Mouse (Mus musculus): ENCODE data around the gene Gm5737.

Gene Gm5737

DNA sequence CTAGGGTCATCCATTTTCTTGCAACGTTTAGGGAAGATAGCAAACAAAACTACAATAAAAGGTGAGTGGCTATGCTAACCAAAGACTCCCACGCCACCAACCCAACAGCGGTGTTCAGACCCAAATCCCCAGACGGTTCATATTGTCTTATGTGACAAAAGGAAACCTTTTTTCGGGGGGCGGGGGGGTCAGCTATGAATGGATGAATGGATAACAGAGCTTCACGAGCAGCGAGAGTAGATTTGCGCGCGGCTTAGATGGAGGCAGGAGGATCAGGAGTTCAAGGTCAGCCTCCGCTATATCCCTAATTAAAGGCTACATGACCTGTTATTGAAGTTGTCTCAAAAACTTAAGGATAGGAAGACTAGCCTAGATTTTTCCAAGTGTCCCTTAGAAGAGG is 24.2 kb downstream of the Gm5737 start:
- Histone ChIP-seq H3K36me3 (ENCODE audit: insufficient read depth, low read length) (no peaks in the 10 kb centered on the region), H3K4me3 (replicated peaks; ENCODE audit: low read length) (peak overlapping the region; percentile 79), H3K4me1 (replicated peaks; ENCODE audit: low read depth, low read length) (peaks cover 26% of the 10 kb centered on the region), H3K27me3 (ENCODE audit: insufficient read depth, low read length) (peaks cover 72% of the 10 kb centered on the region), H3K9me3 (ENCODE audit: low read length) (no peaks in the 10 kb centered on the region)
- TF ChIP-seq CTCF (conservative IDR thresholded peaks at IDR 0.05; ENCODE audit: low read length) (no peak), NANOG (IDR thresholded peaks at IDR 0.05; ENCODE audit: borderline replicate concordance, low read length) (no peak), POU5F1 (IDR thresholded peaks at IDR 0.05; ENCODE audit: borderline replicate concordance, low read length) (no peak)

DNA sequence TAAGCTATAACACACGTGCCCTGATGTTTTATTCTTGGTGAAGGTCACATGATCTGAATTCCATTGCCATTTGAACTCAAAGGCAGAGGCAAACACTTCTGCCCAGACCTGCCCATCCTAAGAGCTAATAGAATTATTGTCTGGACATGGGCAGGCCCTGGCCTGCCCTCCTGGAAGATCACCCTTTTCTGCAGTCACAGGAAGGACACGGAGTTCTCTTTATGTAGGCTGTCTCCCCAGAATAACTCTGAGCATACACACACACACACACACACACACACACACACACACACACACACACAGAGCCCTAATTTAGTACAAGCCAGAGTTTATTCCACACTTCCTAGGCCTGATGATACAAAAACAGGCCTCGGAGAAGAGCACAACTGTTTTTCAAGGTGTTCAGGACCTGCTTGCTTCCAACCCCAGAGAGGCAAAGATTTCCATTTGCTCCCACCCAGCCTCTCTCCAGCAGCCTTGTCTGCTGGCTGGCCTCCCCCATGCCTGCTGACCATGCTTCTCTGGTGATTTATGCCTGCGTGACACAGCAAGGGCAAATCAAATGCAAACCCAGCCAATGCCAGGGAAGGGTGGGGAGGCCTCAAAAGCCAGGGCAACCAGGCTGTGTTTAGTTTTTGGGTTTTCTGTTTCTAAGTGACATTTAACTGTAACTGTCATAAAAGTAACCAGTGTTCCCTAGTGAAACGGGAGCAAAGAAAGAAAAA is 26.4 kb downstream of the Gm5737 start:
- no peak for TF ChIP-seq POU5F1 (IDR thresholded peaks at IDR 0.05; ENCODE audit: borderline replicate concordance, low read length)
- TF ChIP-seq NANOG (IDR thresholded peaks at IDR 0.05; ENCODE audit: borderline replicate concordance, low read length) = no peak
- no peak for TF ChIP-seq CTCF (conservative IDR thresholded peaks at IDR 0.05; ENCODE audit: low read length)
- Histone ChIP-seq H3K4me1 (replicated peaks; ENCODE audit: low read depth, low read length) (peaks cover 31% of the 10 kb centered on the region), H3K36me3 (ENCODE audit: insufficient read depth, low read length) (no peaks in the 10 kb centered on the region), H3K4me3 (replicated peaks; ENCODE audit: low read length) (no peak overlapping the region), H3K9me3 (ENCODE audit: low read length) (no peaks in the 10 kb centered on the region), H3K27me3 (ENCODE audit: insufficient read depth, low read length) (peaks cover 67% of the 10 kb centered on the region)

DNA sequence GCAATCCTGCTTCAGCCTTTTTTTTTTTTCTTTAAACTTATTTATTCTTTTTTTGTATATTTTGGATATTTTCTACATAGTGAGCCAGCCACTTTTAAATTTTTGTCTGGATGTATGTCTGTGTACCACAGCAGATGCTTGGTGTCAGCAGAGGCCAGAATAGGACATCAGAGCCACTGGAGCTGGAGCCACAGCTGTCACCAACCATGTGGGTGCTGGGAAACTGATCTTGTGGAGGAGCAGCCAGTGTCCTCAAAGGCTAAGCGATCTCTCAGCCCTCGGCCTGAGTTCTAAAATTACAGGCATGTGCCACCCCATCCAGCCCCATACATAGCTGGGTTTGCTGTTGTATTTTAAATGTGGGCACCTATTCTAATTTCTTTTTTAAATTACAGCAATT is 27.6 kb downstream of the Gm5737 start:
- peaks cover 72% of the 10 kb centered on the region for H3K27me3 ChIP-seq (ENCODE audit: insufficient read depth, low read length)
- H3K4me1 ChIP-seq (replicated peaks; ENCODE audit: low read depth, low read length) = peaks cover 33% of the 10 kb centered on the region
- H3K9me3 ChIP-seq (ENCODE audit: low read length) = no peaks in the 10 kb centered on the region
- no peak overlapping the region for H3K4me3 ChIP-seq (replicated peaks; ENCODE audit: low read length)
- TF ChIP-seq NANOG (IDR thresholded peaks at IDR 0.05; ENCODE audit: borderline replicate concordance, low read length) (no peak), CTCF (conservative IDR thresholded peaks at IDR 0.05; ENCODE audit: low read length) (no peak), POU5F1 (IDR thresholded peaks at IDR 0.05; ENCODE audit: borderline replicate concordance, low read length) (no peak)
- H3K36me3 ChIP-seq (ENCODE audit: insufficient read depth, low read length) = no peaks in the 10 kb centered on the region

DNA sequence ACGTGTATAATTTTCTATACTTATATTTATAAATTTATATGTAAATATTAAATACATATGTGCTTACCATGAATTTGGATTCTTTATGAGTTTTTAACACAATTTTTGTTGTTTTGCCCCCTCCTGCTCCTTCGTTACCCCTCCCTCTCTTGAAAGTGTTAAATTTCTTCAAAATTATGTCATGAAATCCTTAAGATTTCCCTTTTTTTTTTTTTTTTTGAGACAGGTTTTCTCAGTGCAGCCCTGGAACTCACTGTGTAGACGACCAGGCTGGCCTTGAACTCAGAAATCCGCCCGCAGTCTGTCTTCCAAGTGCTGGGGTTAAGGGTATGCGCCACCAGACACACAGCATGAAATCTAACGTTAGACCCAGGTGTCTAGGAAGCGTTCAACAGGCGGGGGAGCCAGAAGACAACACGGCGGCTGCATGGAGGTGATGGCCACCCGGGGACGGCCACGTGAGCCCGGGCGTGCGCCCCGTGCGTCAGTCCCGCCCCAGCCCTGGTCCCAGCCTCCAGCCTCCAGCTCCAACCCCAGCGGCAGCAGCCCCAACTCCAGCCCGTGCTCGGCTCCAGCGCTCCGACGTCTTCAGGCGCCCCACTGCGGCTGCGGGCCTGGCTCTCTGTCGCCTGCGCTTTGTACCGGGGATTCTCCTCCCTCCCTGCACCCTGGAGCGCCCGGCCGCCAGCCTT is 30.3 kb downstream of the Gm5737 start, which contains the start of gene Eef2k:
Gene Eef2k (plus strand): TSS at position 487 of the 692 bp plus-strand sequence.
- Histone ChIP-seq H3K36me3 (ENCODE audit: insufficient read depth, low read length) (0 out of 2 replicates have a peak, but pooled peaks cover 9% of the 10 kb centered on the region), H3K27me3 (ENCODE audit: insufficient read depth, low read length) (peaks cover 85% of the 10 kb centered on the region), H3K4me1 (replicated peaks; ENCODE audit: low read depth, low read length) (peaks cover 44% of the 10 kb centered on the region), H3K9me3 (ENCODE audit: low read length) (no peaks in the 10 kb centered on the region), H3K4me3 (replicated peaks; ENCODE audit: low read length) (peak within 1 kb of the TSS; percentile 87)
- TF ChIP-seq NANOG (IDR thresholded peaks at IDR 0.05; ENCODE audit: borderline replicate concordance, low read length) (no peak), CTCF (conservative IDR thresholded peaks at IDR 0.05; ENCODE audit: low read length) (no peak), POU5F1 (IDR thresholded peaks at IDR 0.05; ENCODE audit: borderline replicate concordance, low read length) (no peak)

DNA sequence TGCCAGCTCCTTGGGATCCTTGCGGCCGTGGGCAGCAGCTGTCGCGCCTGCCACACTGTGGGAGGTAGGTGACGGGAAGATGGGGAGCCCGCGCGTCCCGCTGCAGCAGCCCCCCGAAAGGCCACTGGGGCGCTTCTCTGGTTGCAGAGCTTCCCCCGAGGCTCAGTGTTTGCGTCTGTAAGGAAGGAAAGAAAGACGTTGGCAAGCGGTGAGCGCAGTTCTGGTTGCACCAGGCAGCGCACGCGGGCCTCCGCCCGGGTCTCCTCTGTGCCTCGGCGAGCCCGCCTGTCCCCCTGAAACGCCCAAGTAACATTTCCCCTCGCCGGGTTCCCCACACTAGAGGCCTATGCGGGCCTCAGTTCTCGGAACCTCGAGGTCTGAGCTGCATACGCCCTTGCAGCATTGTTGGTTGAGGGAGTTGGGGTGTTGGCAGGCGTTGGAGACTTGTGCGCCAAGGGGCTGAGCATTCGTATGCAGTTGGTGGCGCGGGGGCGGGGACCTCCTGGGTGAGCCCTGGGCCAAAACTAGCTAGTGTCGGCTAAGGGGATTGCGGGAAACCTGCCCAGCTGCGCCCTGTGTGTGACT is 31.0 kb downstream of the Gm5737 start:
- H3K4me3 ChIP-seq (replicated peaks; ENCODE audit: low read length) = peak overlapping the region; percentile 87
- peaks cover 15% of the 10 kb centered on the region; the same call in 1 of the 2 replicates for H3K36me3 ChIP-seq (ENCODE audit: insufficient read depth, low read length)
- peaks cover 86% of the 10 kb centered on the region for H3K27me3 ChIP-seq (ENCODE audit: insufficient read depth, low read length)
- TF ChIP-seq POU5F1 (IDR thresholded peaks at IDR 0.05; ENCODE audit: borderline replicate concordance, low read length) (no peak), CTCF (conservative IDR thresholded peaks at IDR 0.05; ENCODE audit: low read length) (no peak), NANOG (IDR thresholded peaks at IDR 0.05; ENCODE audit: borderline replicate concordance, low read length) (no peak)
- H3K4me1 ChIP-seq (replicated peaks; ENCODE audit: low read depth, low read length) = peaks cover 44% of the 10 kb centered on the region
- H3K9me3 ChIP-seq (ENCODE audit: low read length) = no peaks in the 10 kb centered on the region

DNA sequence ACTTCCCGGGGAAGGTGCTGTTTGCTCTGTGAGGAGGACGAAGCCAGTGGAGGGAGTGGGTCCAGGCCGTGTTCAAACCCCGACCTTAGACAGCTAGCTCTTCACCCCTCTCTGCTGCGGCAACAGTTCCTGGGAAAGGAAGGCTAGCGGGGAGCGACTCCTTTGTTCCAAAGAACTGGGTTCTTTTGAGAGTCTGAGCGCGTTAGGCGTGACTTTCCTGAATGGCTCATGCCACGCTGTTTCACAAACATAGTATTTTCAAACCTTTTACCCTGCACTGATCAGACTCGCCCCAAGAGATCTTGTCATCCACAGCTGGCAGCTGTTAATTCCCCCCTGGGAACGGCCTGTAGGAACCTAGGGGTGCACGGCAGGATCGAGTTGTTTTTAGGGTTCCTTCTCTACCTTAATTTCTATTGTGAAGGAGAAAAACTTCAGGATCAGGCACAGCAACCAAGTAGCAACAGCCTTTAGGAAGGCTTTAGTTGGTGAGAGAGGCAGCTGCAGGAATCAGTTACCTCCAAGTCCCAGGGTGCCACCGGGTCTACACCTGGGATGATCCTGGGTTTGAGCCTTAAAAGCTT is 31.8 kb downstream of the Gm5737 start:
- Histone ChIP-seq H3K36me3 (ENCODE audit: insufficient read depth, low read length) (peaks cover 18% of the 10 kb centered on the region; the same call in 1 of the 2 replicates), H3K4me3 (replicated peaks; ENCODE audit: low read length) (peak overlapping the region; percentile 87), H3K9me3 (ENCODE audit: low read length) (no peaks in the 10 kb centered on the region), H3K4me1 (replicated peaks; ENCODE audit: low read depth, low read length) (peaks cover 44% of the 10 kb centered on the region), H3K27me3 (ENCODE audit: insufficient read depth, low read length) (peaks cover 90% of the 10 kb centered on the region)
- no peak for TF ChIP-seq CTCF (conservative IDR thresholded peaks at IDR 0.05; ENCODE audit: low read length)
- no peak for TF ChIP-seq POU5F1 (IDR thresholded peaks at IDR 0.05; ENCODE audit: borderline replicate concordance, low read length)

DNA sequence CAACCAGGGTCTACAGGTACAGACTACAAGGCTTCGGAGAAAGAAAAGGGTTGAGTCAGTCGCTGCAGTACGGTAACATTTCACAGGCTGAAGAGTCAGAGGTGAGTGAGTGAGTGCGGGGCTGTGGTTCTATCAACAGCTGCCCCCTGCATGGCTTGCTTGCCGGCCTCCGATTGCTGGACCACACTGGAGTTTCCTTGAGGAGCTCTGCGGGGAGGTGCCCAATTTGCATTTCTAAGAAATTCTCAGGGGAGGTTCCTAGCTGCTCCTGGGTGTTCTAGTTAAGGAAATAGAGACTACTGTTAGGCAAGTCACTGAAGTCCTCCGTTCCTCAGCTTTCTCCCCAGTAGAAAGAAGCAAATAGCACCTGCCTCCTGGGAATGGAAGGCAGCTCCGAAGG is 32.5 kb downstream of the Gm5737 start:
- no peaks in the 10 kb centered on the region for H3K9me3 ChIP-seq (ENCODE audit: low read length)
- peak overlapping the region; percentile 87 for H3K4me3 ChIP-seq (replicated peaks; ENCODE audit: low read length)
- TF ChIP-seq POU5F1 (IDR thresholded peaks at IDR 0.05; ENCODE audit: borderline replicate concordance, low read length) = no peak
- H3K27me3 ChIP-seq (ENCODE audit: insufficient read depth, low read length) = peaks cover 88% of the 10 kb centered on the region
- H3K4me1 ChIP-seq (replicated peaks; ENCODE audit: low read depth, low read length) = peaks cover 44% of the 10 kb centered on the region
- H3K36me3 ChIP-seq (ENCODE audit: insufficient read depth, low read length) = peaks cover 18% of the 10 kb centered on the region; the same call in 1 of the 2 replicates

DNA sequence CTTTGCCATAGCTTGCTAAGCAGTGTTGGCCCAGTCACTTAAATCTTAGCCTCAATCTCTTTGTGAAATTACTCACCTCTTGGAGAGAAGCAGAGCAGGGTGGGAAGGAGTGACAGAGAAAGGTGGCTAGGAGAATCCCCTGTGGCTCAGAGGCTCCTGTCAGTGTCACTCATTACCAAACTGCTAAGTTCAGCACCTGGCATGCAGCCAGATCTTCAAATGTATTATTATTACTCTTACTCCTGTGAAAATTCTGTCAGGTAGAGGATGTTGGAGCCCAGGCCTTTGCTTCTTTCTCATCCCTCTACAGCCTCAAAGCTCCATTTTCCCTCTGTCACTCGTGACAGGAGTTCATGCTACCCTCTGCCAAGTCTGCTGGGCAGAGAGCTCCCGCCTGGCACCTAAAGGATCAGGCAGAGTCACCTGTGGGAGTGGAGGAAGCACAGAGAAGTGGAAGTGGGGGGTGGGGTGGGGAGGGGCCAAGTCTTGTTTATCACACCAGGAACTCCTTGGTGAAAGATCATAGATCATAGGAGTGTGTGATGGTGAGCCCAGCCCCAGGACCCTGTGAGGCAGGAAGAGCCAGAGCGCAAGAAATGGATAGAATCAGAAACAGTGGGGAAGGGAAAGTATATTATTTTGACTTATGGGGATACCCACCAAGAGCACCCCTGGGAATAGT is 36.8 kb downstream of the Gm5737 start:
- H3K27me3 ChIP-seq (ENCODE audit: insufficient read depth, low read length) = peaks cover 83% of the 10 kb centered on the region
- TF ChIP-seq NANOG (IDR thresholded peaks at IDR 0.05; ENCODE audit: borderline replicate concordance, low read length) (no peak), CTCF (conservative IDR thresholded peaks at IDR 0.05; ENCODE audit: low read length) (no peak), POU5F1 (IDR thresholded peaks at IDR 0.05; ENCODE audit: borderline replicate concordance, low read length) (no peak)
- no peaks in the 10 kb centered on the region for H3K9me3 ChIP-seq (ENCODE audit: low read length)
- H3K4me3 ChIP-seq (replicated peaks; ENCODE audit: low read length) = no peak overlapping the region
- peaks cover 35% of the 10 kb centered on the region for H3K4me1 ChIP-seq (replicated peaks; ENCODE audit: low read depth, low read length)
- H3K36me3 ChIP-seq (ENCODE audit: insufficient read depth, low read length) = peaks cover 18% of the 10 kb centered on the region; the same call in 1 of the 2 replicates
